Mouse (Mus musculus) heart, embryonic 11.5 days (tissue): ENCODE measurements around the gene Gm49354. TPM values are rescaled to one million over a fixed set of nuclear protein-coding genes. Genes with fewer than 3 reads are reported as not detected.

Experiments
- ATAC-seq: fragments of 200-750 bp; cut with Nextera tagmentation; replicated peaks from 2 replicates; pipeline ENCODE4 v1.8.0; 2017; ENCODE audit warnings: moderate library complexity; ENCODE audit not compliant: insufficient number of reproducible peaks, low FRiP score, low TSS enrichment
- H3K27ac ChIP-seq: fragments of 300-500 bp; sonication (generic); 2 replicates; pipeline ENCODE4 v1.5.1; 2014; ENCODE audit warnings: mild to moderate bottlenecking, low read depth, low read length
- H3K27me3 ChIP-seq: fragments of 300-500 bp; sonication (generic); 2 replicates; pipeline ENCODE4 v1.6.1; 2014; ENCODE audit warnings: mild to moderate bottlenecking, low read length, mixed read lengths; ENCODE audit not compliant: control insufficient read depth, insufficient read depth
- H3K36me3 ChIP-seq: fragments of 300-500 bp; sonication (generic); 2 replicates; pipeline ENCODE4 v1.6.1; 2014; ENCODE audit warnings: mild to moderate bottlenecking, low read length, moderate library complexity, mixed read lengths; ENCODE audit not compliant: control insufficient read depth, insufficient read depth
- H3K4me1 ChIP-seq: fragments of 300-500 bp; sonication (generic); 2 replicates; pipeline ENCODE4 v1.6.1; 2014; ENCODE audit warnings: low read length; ENCODE audit not compliant: control insufficient read depth, insufficient read depth
- H3K4me2 ChIP-seq: fragments of 300-500 bp; sonication (generic); 2 replicates; pipeline ENCODE4 v1.6.1; 2014; ENCODE audit warnings: mild to moderate bottlenecking, moderate library complexity
- H3K4me3 ChIP-seq: fragments of 300-500 bp; sonication (generic); 2 replicates; pipeline ENCODE4 v1.5.1; 2014; ENCODE audit warnings: low read depth, low read length
- H3K9ac ChIP-seq: fragments of 300-500 bp; sonication (generic); 2 replicates; pipeline ENCODE4 v1.6.1; 2014; ENCODE audit warnings: mild to moderate bottlenecking, low read depth, low read length, moderate library complexity
- H3K9me3 ChIP-seq: fragments of 300-500 bp; sonication (generic); replicated peaks from 2 replicates; pipeline ENCODE4 v1.6.1; 2016; ENCODE audit warnings: low read length; ENCODE audit not compliant: control insufficient read depth
- WGBS: fragments of 180-500 bp; shearing (Covaris S2); extraction: QIAGEN DNeasy Blood & Tissue Kit; methylation state at CpG from one replicate; pipeline ENCODE4 v1.1.7; 2014; ENCODE audit not compliant: insufficient replicate concordance; 5-methylcytosine and 5-hydroxymethylcytosine counted together
- polyA plus RNA-seq: library from polyadenylated mRNA; unstranded; fragments of >200 nt; fragmentation: Nextera tagmentation; extraction: Ambion mirVana; gene quantifications from 2 replicates; pipeline ENCODE4 v1.2.1, GENCODE M21; 2014

Gene Gm49354
- polyA plus RNA-seq, 1 experiment from 2014 or later = not detected

- 0 out of 2 replicates have a peak, but pooled peaks have one; percentile 8 for ATAC-seq
- H3K9ac ChIP-seq = peak overlapping the region; percentile 95
- peak overlapping the region; percentile 86; the same call in 1 of the 2 replicates for H3K4me3 ChIP-seq
- H3K9me3 ChIP-seq = no peaks in the 10 kb centered on the region
- 33% methylated on average over 9 of the region's 9 CpGs for WGBS
- H3K27me3 ChIP-seq = no peaks in the 10 kb centered on the region
- no peaks in the 10 kb centered on the region for H3K36me3 ChIP-seq
- peaks cover 34% of the 10 kb centered on the region for H3K4me1 ChIP-seq
- H3K4me2 ChIP-seq = peak overlapping the region; percentile 80
- H3K27ac ChIP-seq = peak overlapping the region; percentile 100
Observed at GRCm38 (mm10) chr13:59771257-59771656, 10.8 kb downstream of the Gm49354 start.

- Histone ChIP-seq H3K4me1 (peaks cover 38% of the 10 kb centered on the region), H3K9ac (peak overlapping the region; percentile 95), H3K4me2 (peak overlapping the region; percentile 80), H3K9me3 (no peaks in the 10 kb centered on the region), H3K4me3 (peak overlapping the region; percentile 86), H3K27ac (peak overlapping the region; percentile 100), H3K36me3 (no peaks in the 10 kb centered on the region), H3K27me3 (no peaks in the 10 kb centered on the region)
- ATAC-seq = no peak
- 29% methylated on average over 9 of the region's 9 CpGs for WGBS
Observed at GRCm38 (mm10) chr13:59770847-59771246, 11.2 kb downstream of the Gm49354 start.

DNA sequence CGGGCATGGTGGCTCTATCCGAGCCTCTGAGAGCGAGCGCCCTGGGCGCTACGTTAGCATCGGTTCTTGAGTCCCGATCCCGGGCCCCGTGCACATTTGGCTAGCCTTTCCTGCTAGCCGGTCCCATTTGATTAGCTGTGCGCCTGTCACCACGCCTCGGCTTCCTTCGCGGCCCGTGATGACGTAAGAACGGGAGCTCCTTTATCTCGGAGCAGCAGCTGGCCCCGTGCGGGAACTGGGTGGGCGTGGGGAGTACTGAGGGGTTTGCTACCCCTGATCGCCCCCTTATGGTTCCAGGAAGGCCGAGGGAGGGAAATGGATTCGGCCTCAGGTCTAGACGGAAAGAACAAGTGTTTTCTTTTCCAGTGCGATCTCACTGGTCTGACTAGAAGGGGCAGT lies 11.9 kb downstream of the Gm49354 start:
- H3K9ac ChIP-seq = peak overlapping the region; percentile 95
- peak; percentile 89 for ATAC-seq
- H3K9me3 ChIP-seq = no peaks in the 10 kb centered on the region
- no peaks in the 10 kb centered on the region for H3K27me3 ChIP-seq
- peak overlapping the region; percentile 100 for H3K27ac ChIP-seq
- peak overlapping the region; percentile 80 for H3K4me2 ChIP-seq
- peaks cover 39% of the 10 kb centered on the region for H3K4me1 ChIP-seq
- H3K4me3 ChIP-seq = peak overlapping the region; percentile 86
- WGBS = under 1% methylated on average over 28 of the region's 28 CpGs
- no peaks in the 10 kb centered on the region for H3K36me3 ChIP-seq

- H3K4me3 ChIP-seq = peak within 1 kb of the TSS; percentile 86
- H3K4me2 ChIP-seq = peak within 1 kb of the TSS; percentile 80
- no peaks in the 10 kb centered on the region for H3K27me3 ChIP-seq
- H3K4me1 ChIP-seq = peaks cover 39% of the 10 kb centered on the region
- H3K9me3 ChIP-seq = no peaks in the 10 kb centered on the region
- peak; percentile 97 for ATAC-seq
- H3K27ac ChIP-seq = peak within 1 kb of the TSS; percentile 100
- under 1% methylated on average over 88 of the region's 91 CpGs for WGBS
- H3K9ac ChIP-seq = peak within 1 kb of the TSS; percentile 95
- no peaks in the 10 kb centered on the region for H3K36me3 ChIP-seq
Observed at GRCm38 (mm10) chr13:59769296-59770163, 12.5 kb downstream of the Gm49354 start, which contains the start of gene Isca1. Gene Isca1 (minus strand): TSS chr13:59769810.

DNA sequence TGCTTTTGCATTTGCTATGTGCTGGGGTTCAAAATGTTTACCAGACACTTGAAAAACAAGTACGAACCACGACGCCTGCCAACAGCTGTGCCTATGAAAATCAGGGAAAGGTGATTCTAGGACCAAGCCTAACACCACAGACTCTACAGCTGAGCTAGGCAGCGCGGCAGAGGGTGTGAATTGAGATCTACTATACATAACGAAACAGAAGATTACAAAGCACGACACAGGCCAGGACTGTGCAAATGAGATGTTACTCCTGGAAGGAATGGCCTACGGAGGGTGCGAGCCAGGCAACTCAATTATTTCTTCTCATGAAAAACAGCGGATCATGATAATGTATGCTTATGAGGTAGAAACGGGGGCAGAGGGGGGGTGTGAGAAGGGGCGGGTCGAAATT lies 13.5 kb downstream of the Gm49354 start:
- ATAC-seq = no peak
- Histone ChIP-seq H3K27me3 (no peaks in the 10 kb centered on the region), H3K36me3 (no peaks in the 10 kb centered on the region), H3K27ac (no peak overlapping the region), H3K4me2 (peak overlapping the region; percentile 80), H3K9ac (peak overlapping the region; percentile 95), H3K4me1 (peaks cover 39% of the 10 kb centered on the region), H3K9me3 (no peaks in the 10 kb centered on the region), H3K4me3 (peak overlapping the region; percentile 86)
- WGBS = 23% methylated on average over 13 of the region's 13 CpGs

DNA sequence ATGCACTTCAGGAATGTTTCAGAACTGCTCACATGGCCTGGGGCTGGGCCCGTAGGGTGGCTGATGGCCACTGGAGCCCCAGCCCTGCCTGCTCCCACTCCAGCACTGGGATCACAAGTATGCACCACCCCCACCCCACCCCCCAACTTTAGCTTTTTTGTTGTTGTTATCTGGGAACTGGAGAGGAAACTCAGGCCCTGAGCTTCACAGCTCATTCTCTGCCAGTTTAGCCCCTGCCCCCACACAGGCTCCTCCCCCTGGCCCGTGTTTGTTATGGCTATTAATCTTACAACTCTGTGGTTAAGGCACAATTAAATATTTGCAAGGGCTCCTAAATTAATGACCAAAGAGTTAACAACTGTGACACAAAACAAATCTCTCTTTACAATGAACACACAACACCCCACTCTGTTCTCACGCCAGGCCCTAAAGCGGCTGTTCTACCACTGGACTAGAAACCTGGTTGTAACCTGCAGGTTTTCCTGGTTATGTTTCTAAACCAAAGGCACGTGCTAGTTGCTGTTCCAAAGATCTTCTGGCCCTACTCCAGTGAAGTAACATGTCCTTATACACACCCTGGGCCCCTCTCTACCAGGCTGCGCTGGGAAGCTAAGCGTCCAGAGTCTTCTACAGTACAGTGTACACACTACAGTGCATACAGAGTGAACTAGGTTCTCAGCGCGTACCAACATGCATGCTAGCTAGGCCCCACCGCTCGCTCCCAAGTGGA lies 15.1 kb downstream of the Gm49354 start:
- Histone ChIP-seq H3K27me3 (no peaks in the 10 kb centered on the region), H3K4me2 (peak overlapping the region; percentile 80), H3K9me3 (no peaks in the 10 kb centered on the region), H3K4me1 (peaks cover 38% of the 10 kb centered on the region), H3K36me3 (no peaks in the 10 kb centered on the region), H3K9ac (peak overlapping the region; percentile 50; the same call in 1 of the 2 replicates), H3K27ac (peak overlapping the region; percentile 31), H3K4me3 (peak overlapping the region; percentile 25)
- WGBS = 64% methylated on average over 11 of the region's 11 CpGs
- ATAC-seq = no peak

GRCm38 (mm10) chr13:59762791-59763190 lies 19.3 kb downstream of the Gm49354 start:
- 87% methylated on average over 7 of the region's 7 CpGs for WGBS
- H3K27me3 ChIP-seq = no peaks in the 10 kb centered on the region
- ATAC-seq = no peak
- H3K4me1 ChIP-seq = peaks cover 23% of the 10 kb centered on the region
- H3K4me3 ChIP-seq = no peak overlapping the region
- no peak overlapping the region for H3K27ac ChIP-seq
- no peak overlapping the region for H3K4me2 ChIP-seq
- H3K9ac ChIP-seq = no peak overlapping the region
- no peaks in the 10 kb centered on the region for H3K9me3 ChIP-seq
- peaks cover 17% of the 10 kb centered on the region for H3K36me3 ChIP-seq

- 0 out of 2 replicates have a peak, but pooled peaks cover 2% of the 10 kb centered on the region for H3K4me1 ChIP-seq
- ATAC-seq = no peak
- no peaks in the 10 kb centered on the region for H3K27me3 ChIP-seq
- H3K4me2 ChIP-seq = no peak overlapping the region
- H3K27ac ChIP-seq = no peak overlapping the region
- H3K4me3 ChIP-seq = no peak overlapping the region
- WGBS = 72% methylated on average over 7 of the region's 7 CpGs
- peaks cover 25% of the 10 kb centered on the region for H3K36me3 ChIP-seq
- no peak overlapping the region for H3K9ac ChIP-seq
- H3K9me3 ChIP-seq = no peaks in the 10 kb centered on the region
Observed at GRCm38 (mm10) chr13:59756906-59757305, 25.1 kb downstream of the Gm49354 start.
